Mouse (Mus musculus) stomach, postnatal 0 days (tissue): Measurements from ENCODE around the gene Zfp280d. TPM values are rescaled to one million over a fixed set of nuclear protein-coding genes. Genes with fewer than 3 reads are reported as not detected.

Source experiments
- ATAC-seq: fragments of 200-750 bp; cut with Nextera tagmentation; 2 replicates; pipeline ENCODE4 v1.8.0; 2017; ENCODE audit not compliant: low FRiP score, low TSS enrichment
- DNase-seq: peaks from one replicate; pipeline ENCODE4 v3.0.0-alpha.2; 2016; ENCODE audit warnings: low spot score
- H3K27ac ChIP-seq: fragments of 300-500 bp; sonication (generic); replicated peaks from 2 replicates; pipeline ENCODE4 v1.5.1; 2014; ENCODE audit warnings: mild to moderate bottlenecking, control low read depth
- H3K27me3 ChIP-seq: fragments of 300-500 bp; sonication (generic); 2 replicates; pipeline ENCODE4 v1.6.1; 2014; ENCODE audit warnings: low read length; ENCODE audit not compliant: control insufficient read depth, insufficient read depth
- H3K36me3 ChIP-seq: fragments of 300-500 bp; sonication (generic); 2 replicates; pipeline ENCODE4 v1.6.1; 2014; ENCODE audit warnings: low read length, mixed read lengths; ENCODE audit not compliant: control insufficient read depth, insufficient read depth
- H3K4me1 ChIP-seq: fragments of 300-500 bp; sonication (generic); replicated peaks from 2 replicates; pipeline ENCODE4 v1.6.1; 2014; ENCODE audit warnings: antibody characterized with exemption; ENCODE audit not compliant: control insufficient read depth, insufficient read depth
- H3K4me2 ChIP-seq: fragments of 300-500 bp; sonication (generic); replicated peaks from 2 replicates; pipeline ENCODE4 v1.6.1; 2014; ENCODE audit warnings: low read depth, mild to moderate bottlenecking, control low read depth, moderate library complexity
- H3K4me3 ChIP-seq: fragments of 300-500 bp; sonication (generic); 2 replicates; pipeline ENCODE4 v1.5.1; 2014; ENCODE audit warnings: low read depth, low read length, control low read depth
- H3K9ac ChIP-seq: fragments of 300-500 bp; sonication (generic); 2 replicates; pipeline ENCODE4 v1.6.1; 2014; ENCODE audit warnings: mild to moderate bottlenecking, low read length, control low read depth, mixed read lengths
- H3K9me3 ChIP-seq: fragments of 300-500 bp; sonication (generic); 2 replicates; pipeline ENCODE4 v1.6.1; 2016; ENCODE audit warnings: low read length; ENCODE audit not compliant: control insufficient read depth
- CTCF ChIP-seq: IDR thresholded peaks from 2 replicates; pipeline ENCODE4 v1.5.1; 2016; ENCODE audit warnings: antibody characterized with exemption, low read depth, mild to moderate bottlenecking, moderate library complexity
- EP300 ChIP-seq: optimal IDR thresholded peaks from 2 replicates; pipeline ENCODE3; 2016; ENCODE audit warnings: antibody characterized with exemption
- WGBS: fragments of 180-500 bp; shearing (Covaris S2); extraction: QIAGEN DNeasy Blood & Tissue Kit; methylation state at CpG from one replicate; pipeline ENCODE4 v1.1.7; 2014; 5-methylcytosine and 5-hydroxymethylcytosine counted together
- polyA plus RNA-seq: library from polyadenylated mRNA; unstranded; fragments of >200 nt; fragmentation: Nextera tagmentation; extraction: Ambion mirVana; gene quantifications from 2 replicates; pipeline ENCODE4 v1.2.1, GENCODE M21; 2015

Zfp280d gene
- polyA plus RNA-seq, 1 experiment from 2014 or later: 11.4 TPM

GRCm38 (mm10) chr9:72309765-72310164, 35.1 kb downstream of the Zfp280d start:
- H3K27me3 ChIP-seq: no peaks in the 10 kb centered on the region
- no peak overlapping the region for H3K4me2 ChIP-seq
- no peak overlapping the region for H3K9ac ChIP-seq
- no peaks in the 10 kb centered on the region for H3K36me3 ChIP-seq
- no peaks in the 10 kb centered on the region for H3K4me1 ChIP-seq
- 76% methylated on average over 2 of the region's 2 CpGs for WGBS
- no peak overlapping the region for H3K4me3 ChIP-seq
- no peak overlapping the region for H3K27ac ChIP-seq
- no peak for DNase-seq
- no peak for ATAC-seq
- TF ChIP-seq EP300 (no peak), CTCF (no peak)
- H3K9me3 ChIP-seq: no peaks in the 10 kb centered on the region

DNA sequence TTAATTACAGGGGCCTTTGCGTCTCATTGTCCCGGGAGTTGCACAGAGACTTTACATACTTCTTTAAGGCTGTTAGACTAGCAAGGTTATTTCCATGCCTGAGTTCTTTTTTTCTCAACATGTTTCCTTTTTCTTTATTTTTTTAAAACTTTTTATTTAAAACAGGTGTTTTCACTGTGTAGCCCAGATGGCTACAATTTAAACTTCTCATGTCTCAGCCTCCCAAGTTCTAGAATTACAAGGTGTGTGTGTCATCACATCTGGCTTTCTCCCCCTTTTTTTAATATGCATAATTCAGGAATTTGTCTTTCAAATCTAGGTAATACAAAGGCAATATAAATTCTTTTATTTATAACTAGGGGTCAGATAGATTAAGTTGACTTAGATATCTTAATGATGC, 58.6 kb downstream of the Zfp280d start:
- ATAC-seq: no peak
- H3K9ac ChIP-seq: no peak overlapping the region
- H3K4me3 ChIP-seq: no peak overlapping the region
- no peaks in the 10 kb centered on the region for H3K9me3 ChIP-seq
- H3K4me1 ChIP-seq: no peaks in the 10 kb centered on the region
- DNase-seq: no peak
- TF ChIP-seq EP300 (no peak), CTCF (no peak)
- H3K27me3 ChIP-seq: no peaks in the 10 kb centered on the region
- 0 out of 2 replicates have a peak, but pooled peaks cover 3% of the 10 kb centered on the region for H3K36me3 ChIP-seq
- H3K4me2 ChIP-seq: no peak overlapping the region
- no peak overlapping the region for H3K27ac ChIP-seq
- WGBS: 92% methylated on average over 2 of the region's 2 CpGs

- TF ChIP-seq CTCF: no peak
- no peak for TF ChIP-seq EP300
- no peaks in the 10 kb centered on the region for H3K9me3 ChIP-seq
- H3K4me3 ChIP-seq: no peak overlapping the region
- H3K27ac ChIP-seq: no peak overlapping the region
- 83% methylated on average over 2 of the region's 2 CpGs for WGBS
- H3K9ac ChIP-seq: no peak overlapping the region
- H3K4me1 ChIP-seq: no peaks in the 10 kb centered on the region
- ATAC-seq (no peak), DNase-seq (no peak)
- no peaks in the 10 kb centered on the region for H3K27me3 ChIP-seq
- H3K36me3 ChIP-seq: no peaks in the 10 kb centered on the region
- H3K4me2 ChIP-seq: no peak overlapping the region
Observed at GRCm38 (mm10) chr9:72336069-72336468, 61.4 kb downstream of the Zfp280d start.

DNA sequence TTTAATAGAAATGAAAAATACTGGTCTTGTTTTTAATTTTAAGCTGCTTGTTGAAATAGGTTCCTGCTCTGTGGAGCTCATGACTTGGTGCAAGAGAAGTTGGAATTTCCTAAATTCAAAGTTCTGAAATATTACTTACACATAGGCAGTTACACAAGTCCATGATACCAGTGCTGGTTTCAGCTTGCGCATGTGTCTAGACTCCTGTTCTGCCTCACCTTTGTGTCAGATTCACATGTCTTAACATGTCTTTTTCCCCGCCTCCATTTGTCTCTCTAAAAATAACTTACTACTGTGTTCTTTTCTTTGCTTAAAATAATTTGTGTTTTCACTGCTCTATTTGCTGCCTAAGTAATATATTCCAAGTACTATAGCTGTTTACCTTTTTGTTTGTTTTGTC, 64.5 kb downstream of the Zfp280d start:
- DNase-seq (no peak), ATAC-seq (no peak)
- Histone ChIP-seq H3K27ac (no peak overlapping the region), H3K4me2 (no peak overlapping the region), H3K4me1 (no peaks in the 10 kb centered on the region), H3K9ac (no peak overlapping the region), H3K4me3 (no peak overlapping the region), H3K9me3 (no peaks in the 10 kb centered on the region), H3K27me3 (no peaks in the 10 kb centered on the region), H3K36me3 (no peaks in the 10 kb centered on the region)
- TF ChIP-seq EP300 (no peak), CTCF (no peak)
- 85% methylated on average over 2 of the region's 2 CpGs for WGBS

- DNase-seq: no peak
Observed at GRCm38 (mm10) chr9:72343844-72344243, 69.2 kb downstream of the Zfp280d start.

GRCm38 (mm10) chr9:72372359-72372758, 97.7 kb downstream of the Zfp280d start:
- no peaks in the 10 kb centered on the region for H3K36me3 ChIP-seq
- TF ChIP-seq EP300 (no peak), CTCF (0 out of 2 replicates have a peak, but pooled peaks have one; percentile 16)
- H3K4me3 ChIP-seq: no peak overlapping the region
- no peaks in the 10 kb centered on the region for H3K27me3 ChIP-seq
- ATAC-seq: no peak
- H3K4me2 ChIP-seq: no peak overlapping the region
- H3K9me3 ChIP-seq: no peaks in the 10 kb centered on the region
- no peak for DNase-seq
- WGBS: 91% methylated on average over 2 of the region's 2 CpGs
- no peak overlapping the region for H3K9ac ChIP-seq
- H3K4me1 ChIP-seq: no peaks in the 10 kb centered on the region
- H3K27ac ChIP-seq: no peak overlapping the region

More at GRCm38 (mm10) chr9:72343844-72344243, 69.2 kb downstream of the Zfp280d start:
- Histone ChIP-seq H3K9ac (no peak overlapping the region), H3K27ac (no peak overlapping the region), H3K36me3 (no peaks in the 10 kb centered on the region), H3K4me3 (no peak overlapping the region), H3K27me3 (no peaks in the 10 kb centered on the region), H3K4me2 (no peak overlapping the region), H3K4me1 (no peaks in the 10 kb centered on the region), H3K9me3 (no peaks in the 10 kb centered on the region)
- TF ChIP-seq CTCF (no peak), EP300 (no peak)
- no peak for ATAC-seq
